Mouse (Mus musculus) fat pad, adult 2 months (tissue): ENCODE measurements around the gene Fcer2a.

Experiments
- DNase-seq: peaks from one replicate; pipeline ENCODE4 v3.0.0-alpha.2; 2011; ENCODE audit warnings: low read depth, low spot score; ENCODE audit errors: extremely low read depth

Fcer2a gene

DNA sequence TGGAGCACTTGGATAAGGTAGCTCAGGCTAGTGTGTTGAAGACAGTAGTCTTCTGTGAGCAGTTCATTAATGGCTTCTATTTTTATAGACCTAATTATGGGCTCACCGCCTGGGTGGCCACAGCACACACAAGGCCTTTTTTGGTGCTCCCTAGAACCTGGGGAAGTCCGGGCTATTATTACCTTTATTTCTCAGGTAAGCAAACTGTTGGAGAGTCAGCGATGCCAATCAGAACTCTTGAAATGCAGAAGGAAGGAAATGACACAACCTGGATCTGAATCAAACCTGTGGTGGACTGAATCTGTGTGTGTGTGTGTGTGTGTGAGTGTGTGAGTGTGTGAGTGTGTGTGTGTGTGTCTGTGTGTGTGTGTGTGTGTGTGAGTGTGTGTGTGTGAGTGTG lies at the start of gene Fcer2a:
Gene Fcer2a (minus strand): TSS at position 55 of the 400 bp plus-strand sequence.
- no peak for DNase-seq

DNA sequence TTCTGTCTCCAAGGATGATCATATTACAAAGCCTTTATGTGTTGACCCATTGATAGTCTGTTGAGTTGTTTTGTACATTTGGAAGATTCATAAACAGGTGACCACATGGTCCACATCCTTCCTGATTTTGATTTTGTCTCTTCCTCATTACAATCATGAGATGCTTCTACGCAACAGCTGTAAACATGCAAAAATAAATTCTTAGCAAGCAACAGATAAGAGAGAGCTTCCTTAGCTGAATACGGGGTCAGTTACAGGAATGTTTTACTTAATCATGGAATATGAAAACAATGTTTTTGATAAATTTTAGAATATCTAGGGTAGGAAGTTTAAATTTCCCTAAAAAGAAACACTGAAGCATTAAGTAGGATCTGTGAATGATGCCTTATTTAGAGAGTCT lies 43.0 kb upstream of the Fcer2a start:
- no peak for DNase-seq

- DNase-seq = no peak
These were observed 41.6 kb upstream of the Fcer2a start for GRCm38 (mm10) chr8:3735599-3735998.

DNA sequence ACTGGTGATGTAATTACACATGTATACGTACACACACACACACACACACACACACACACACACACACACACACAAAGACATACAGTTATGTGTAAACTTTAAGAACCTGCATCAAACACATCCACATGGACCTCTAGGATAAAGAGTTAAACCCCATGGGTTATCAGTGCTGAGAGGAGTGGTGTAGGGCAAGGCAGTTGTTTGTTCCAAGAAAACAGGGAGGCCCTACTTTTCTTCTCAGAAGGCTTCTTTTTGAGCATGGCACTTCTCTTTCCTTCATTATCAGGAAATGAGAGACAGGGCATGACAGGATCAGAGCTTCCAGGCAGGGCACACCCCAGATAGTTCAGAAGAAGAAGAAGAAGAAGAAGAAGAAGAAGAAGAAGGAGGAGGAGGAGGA lies 40.1 kb upstream of the Fcer2a start:
- no peak for DNase-seq

DNA sequence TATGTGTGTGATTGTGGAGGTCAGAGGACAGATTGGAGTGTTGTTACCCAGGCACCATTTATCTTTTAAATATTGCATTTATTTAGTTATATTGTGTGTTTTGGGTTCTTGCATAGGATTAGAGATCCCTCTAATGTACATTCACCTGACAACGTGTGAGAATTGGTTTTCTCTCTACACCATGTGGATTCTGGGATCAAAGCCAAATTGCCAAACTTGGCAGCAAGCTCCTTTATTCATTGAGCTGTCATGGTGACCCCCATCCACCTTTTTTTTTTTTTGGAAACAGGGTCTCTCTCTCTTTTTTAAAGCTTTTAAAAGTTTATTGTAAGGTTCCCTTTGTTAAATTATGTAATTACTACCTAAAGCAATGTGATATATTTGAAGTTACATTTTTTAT lies 27.1 kb upstream of the Fcer2a start:
- DNase-seq = no peak

GRCm38 (mm10) chr8:3720551-3720950 lies 26.6 kb upstream of the Fcer2a start, which contains the start of gene Clec4g:
Clec4g (minus strand) TSS chr8:3720651.
- no peak for DNase-seq

- no peak for DNase-seq
These were observed 24.6 kb upstream of the Fcer2a start for GRCm38 (mm10) chr8:3718559-3718958.

DNA sequence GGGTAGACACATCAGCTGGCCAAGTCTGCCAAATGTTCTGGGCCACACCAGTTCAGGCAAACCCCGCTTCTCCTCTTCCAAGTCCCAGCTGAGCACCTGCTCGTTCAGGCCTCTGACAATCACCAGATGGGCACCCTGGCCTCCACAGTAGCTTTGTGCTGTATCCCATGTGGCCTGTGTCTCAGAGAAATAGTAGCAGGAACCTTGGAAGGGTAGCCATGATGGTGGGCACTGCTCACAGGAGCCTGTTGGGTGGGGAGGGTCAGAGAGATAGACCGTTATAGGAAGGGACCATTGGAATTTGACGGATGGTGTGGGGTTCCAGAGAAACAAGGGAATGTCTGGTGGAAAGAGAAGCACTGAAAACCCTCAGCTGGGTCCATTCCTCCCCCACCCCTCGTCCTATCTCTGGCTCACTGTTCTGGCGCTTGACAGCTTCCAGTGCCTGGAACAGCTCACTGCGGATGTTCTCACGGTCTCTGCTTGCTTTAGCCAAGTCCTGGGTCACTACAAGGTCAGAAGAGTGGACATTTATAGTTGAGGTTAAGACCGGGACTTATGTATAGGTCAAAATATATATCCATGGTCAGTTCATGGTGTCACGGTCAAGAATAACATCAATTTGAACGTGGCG lies 23.5 kb upstream of the Fcer2a start:
- DNase-seq = no peak

GRCm38 (mm10) chr8:3711646-3712045 lies 17.7 kb upstream of the Fcer2a start:
- DNase-seq = no peak

- no peak for DNase-seq
These were observed 16.3 kb upstream of the Fcer2a start for GRCm38 (mm10) chr8:3710312-3710711.

DNA sequence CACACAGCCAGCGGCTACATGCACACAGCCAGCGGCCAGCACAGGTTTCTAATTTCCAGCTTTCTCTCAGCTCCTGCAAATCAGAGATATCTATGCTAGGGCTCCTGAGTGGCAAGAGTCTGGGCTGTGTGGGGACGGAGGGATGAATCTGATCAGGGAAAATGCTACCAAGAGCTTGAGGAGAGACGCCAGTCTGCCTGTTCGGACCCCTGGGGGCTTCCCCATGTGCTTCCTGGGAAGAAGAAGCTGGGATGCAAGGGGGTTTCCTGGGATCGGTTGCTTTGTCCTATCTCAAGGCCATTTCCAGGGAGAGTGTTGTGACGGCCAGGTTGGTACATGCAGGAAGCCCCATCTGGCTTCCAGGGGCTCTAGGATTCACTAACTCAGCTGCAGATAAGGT lies 13.6 kb upstream of the Fcer2a start:
- no peak for DNase-seq

- no peak for DNase-seq
These were observed 11.7 kb upstream of the Fcer2a start for GRCm38 (mm10) chr8:3705711-3706110.

DNA sequence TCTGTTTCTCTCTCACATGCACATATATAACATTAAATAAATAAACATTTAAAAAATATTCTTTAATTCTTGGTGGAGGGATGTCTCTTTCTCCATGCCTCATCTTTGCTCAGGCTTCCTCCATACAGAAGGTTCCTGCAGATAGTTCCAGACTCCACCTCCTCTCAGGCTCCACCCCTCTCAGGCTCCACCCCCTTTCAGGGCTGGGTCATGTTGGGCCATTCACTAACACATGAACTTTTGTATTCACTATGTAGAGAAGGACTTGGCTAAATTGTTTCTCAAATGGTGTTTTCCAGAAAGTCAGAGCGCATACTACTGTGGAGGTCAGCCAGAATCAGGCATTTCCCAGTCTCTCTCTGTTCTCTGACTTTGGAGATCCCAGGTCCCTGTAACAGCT lies 7.5 kb upstream of the Fcer2a start:
- DNase-seq = no peak

DNA sequence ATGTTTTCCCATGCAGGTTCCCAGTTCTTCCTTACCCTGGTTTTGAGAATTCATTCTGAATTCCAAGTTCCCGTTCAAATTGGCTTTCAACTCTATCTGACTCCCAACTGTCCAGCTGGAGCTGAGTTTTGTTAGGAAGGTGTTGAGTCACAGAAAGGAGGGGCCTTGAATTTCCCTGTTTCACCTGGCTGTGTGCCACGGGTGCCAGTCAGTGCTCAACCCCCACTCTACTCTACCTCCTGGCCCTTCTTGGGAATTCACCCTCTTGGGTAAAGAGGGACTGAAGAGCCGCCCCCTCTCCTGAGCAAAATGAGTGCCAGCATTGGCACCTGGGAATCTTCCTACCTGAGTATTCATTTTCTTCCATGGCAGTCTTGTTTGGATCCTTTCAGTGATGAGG lies 3.2 kb downstream of the Fcer2a start:
- no peak for DNase-seq

DNA sequence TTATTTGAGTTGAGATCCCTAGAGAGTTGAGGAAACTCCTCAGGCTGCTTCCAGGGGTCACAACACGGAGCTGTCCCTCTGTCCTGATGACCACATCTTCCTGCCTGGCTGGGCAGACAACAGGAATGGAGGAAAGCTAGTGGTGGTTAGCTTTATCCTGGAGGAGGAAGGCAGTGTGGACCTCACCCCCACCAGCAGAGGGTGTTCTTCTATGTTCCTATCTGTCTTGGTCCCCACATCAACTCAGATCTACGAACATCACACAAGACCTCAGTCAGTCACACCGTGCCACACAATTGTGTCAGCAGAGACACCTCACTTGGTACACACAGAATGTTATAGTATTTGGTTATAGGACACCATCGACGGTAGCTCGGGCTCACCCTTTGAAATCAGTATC lies 6.4 kb downstream of the Fcer2a start:
- DNase-seq = no peak

GRCm38 (mm10) chr8:3685422-3685821 lies 8.6 kb downstream of the Fcer2a start:
- no peak for DNase-seq

- no peak for DNase-seq
These were observed 9.4 kb downstream of the Fcer2a start for GRCm38 (mm10) chr8:3684530-3684929.

GRCm38 (mm10) chr8:3683408-3684176 lies 10.4 kb downstream of the Fcer2a start:
- DNase-seq = no peak

- DNase-seq = no peak
These were observed 11.5 kb downstream of the Fcer2a start for GRCm38 (mm10) chr8:3682435-3682834.

- DNase-seq = no peak
These were observed 14.3 kb downstream of the Fcer2a start for GRCm38 (mm10) chr8:3679656-3680055.

- no peak for DNase-seq
These were observed 14.7 kb downstream of the Fcer2a start for GRCm38 (mm10) chr8:3679236-3679635.

GRCm38 (mm10) chr8:3678831-3679230 lies 15.1 kb downstream of the Fcer2a start:
- DNase-seq = no peak
